Mouse (Mus musculus) midbrain, embryonic 13.5 days (tissue): ENCODE data around the gene Olfr1351. TPM values are rescaled to one million over a fixed set of nuclear protein-coding genes. Genes with fewer than 3 reads are reported as not detected.
"Not testable (repeated sequence)": the region's sequence is repeated elsewhere in the genome, so short reads cannot be mapped to it uniquely, and the experiment has no call there.

ENCODE experiments used
- ATAC-seq: fragments of 200-750 bp; cut with Nextera tagmentation; 2 replicates; pipeline ENCODE4 v1.8.0; 2017; ENCODE audit warnings: mild to moderate bottlenecking, moderate TSS enrichment, moderate library complexity
- H3K27ac ChIP-seq: fragments of 300-500 bp; sonication (generic); 2 replicates; pipeline ENCODE4 v1.5.1; 2015; ENCODE audit warnings: inconsistent platforms, mild to moderate bottlenecking, moderate library complexity
- H3K27me3 ChIP-seq: fragments of 300-500 bp; sonication (generic); 2 replicates; pipeline ENCODE4 v1.6.1; 2015; ENCODE audit warnings: mild to moderate bottlenecking, inconsistent platforms
- H3K36me3 ChIP-seq: fragments of 300-500 bp; sonication (generic); 2 replicates; pipeline ENCODE4 v1.6.1; 2015; ENCODE audit warnings: mild to moderate bottlenecking, inconsistent platforms
- H3K4me1 ChIP-seq: fragments of 300-500 bp; sonication (generic); replicated peaks from 2 replicates; pipeline ENCODE4 v1.6.1; 2015; ENCODE audit warnings: inconsistent platforms
- H3K4me2 ChIP-seq: fragments of 300-500 bp; sonication (generic); replicated peaks from 2 replicates; pipeline ENCODE4 v1.6.1; 2015; ENCODE audit warnings: moderate library complexity, mild to moderate bottlenecking, inconsistent platforms
- H3K4me3 ChIP-seq: fragments of 300-500 bp; sonication (generic); replicated peaks from 2 replicates; pipeline ENCODE4 v1.5.1; 2015; ENCODE audit warnings: mild to moderate bottlenecking, inconsistent platforms
- H3K9ac ChIP-seq: fragments of 300-500 bp; sonication (generic); replicated peaks from 2 replicates; pipeline ENCODE4 v1.6.1; 2015; ENCODE audit warnings: mild to moderate bottlenecking, inconsistent platforms
- H3K9me3 ChIP-seq: fragments of 300-500 bp; sonication (generic); 2 replicates; pipeline ENCODE4 v1.6.1; 2016; ENCODE audit warnings: mild to moderate bottlenecking, inconsistent platforms
- WGBS: fragments of 180-500 bp; shearing (Covaris S2); methylation state at CpG from one replicate; pipeline ENCODE4 v1.1.7; 2015; 5-methylcytosine and 5-hydroxymethylcytosine counted together
- polyA plus RNA-seq: library from polyadenylated mRNA; unstranded; fragments of >200 nt; fragmentation: Nextera tagmentation; extraction: Ambion mirVana; gene quantifications from 2 replicates; pipeline ENCODE4 v1.2.1, GENCODE M21; 2015

The Olfr1351 gene
- not detected in 2 replicates for polyA plus RNA-seq

DNA sequence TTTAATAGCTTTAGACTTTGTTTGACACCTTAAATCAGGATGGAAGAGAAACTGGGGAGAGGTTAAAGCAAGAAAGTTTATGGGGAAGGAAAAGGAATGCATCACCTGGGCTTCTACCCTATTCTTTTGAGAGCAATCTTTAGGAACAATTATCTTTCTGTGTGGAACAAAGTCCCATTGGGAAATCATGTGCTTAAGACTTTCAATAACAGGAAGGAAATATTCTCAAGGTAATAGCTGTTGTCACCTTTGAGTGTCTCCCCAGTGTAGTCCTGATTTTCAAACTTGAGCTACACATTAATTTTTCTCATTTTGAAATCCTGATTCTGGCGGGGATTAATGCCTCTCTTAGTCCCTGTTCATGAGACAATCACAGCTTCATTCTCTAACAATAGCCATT, at the start of gene Olfr1351:
Olfr1351 (plus strand) TSS at position 301 of the 400 bp plus-strand sequence.
- Histone ChIP-seq H3K36me3 (no peaks in the 10 kb centered on the region), H3K4me2 (no peak within 1 kb of the TSS), H3K27me3 (no peaks in the 10 kb centered on the region), H3K9me3 (no peaks in the 10 kb centered on the region), H3K27ac (no peak within 1 kb of the TSS), H3K4me1 (no peaks in the 10 kb centered on the region), H3K4me3 (no peak within 1 kb of the TSS), H3K9ac (no peak within 1 kb of the TSS)
- ATAC-seq, result no peak
- 70% methylated on average over 1 of the region's 1 CpGs for WGBS

DNA sequence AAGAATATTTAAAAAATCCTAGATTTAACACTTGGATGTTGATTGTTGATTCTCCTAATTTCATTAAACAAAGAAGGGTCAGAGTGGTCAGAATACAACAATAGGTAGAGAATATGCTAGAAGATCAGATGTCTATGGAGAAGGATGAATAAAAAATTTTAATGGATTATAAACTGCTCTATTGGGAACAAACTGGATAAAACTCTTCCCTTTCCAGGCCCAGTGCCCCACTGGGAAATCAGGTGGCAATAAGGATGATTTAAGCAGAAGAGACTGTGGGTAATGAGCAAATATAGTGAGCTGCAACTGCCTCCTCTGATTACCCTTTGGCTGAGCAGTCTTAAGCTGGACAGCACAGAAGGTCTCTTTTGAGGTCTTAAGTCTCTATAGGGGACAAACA, 49.3 kb upstream of the Olfr1351 start, which contains the start of gene Olfr1353:
Olfr1353 (plus strand) TSS at position 301 of the 400 bp plus-strand sequence.
- H3K4me2 ChIP-seq, H3K27me3 ChIP-seq, H3K9ac ChIP-seq, H3K27ac ChIP-seq, H3K9me3 ChIP-seq, H3K36me3 ChIP-seq, H3K4me3 ChIP-seq, H3K4me1 ChIP-seq, ATAC-seq: not testable (repeated sequence)

DNA sequence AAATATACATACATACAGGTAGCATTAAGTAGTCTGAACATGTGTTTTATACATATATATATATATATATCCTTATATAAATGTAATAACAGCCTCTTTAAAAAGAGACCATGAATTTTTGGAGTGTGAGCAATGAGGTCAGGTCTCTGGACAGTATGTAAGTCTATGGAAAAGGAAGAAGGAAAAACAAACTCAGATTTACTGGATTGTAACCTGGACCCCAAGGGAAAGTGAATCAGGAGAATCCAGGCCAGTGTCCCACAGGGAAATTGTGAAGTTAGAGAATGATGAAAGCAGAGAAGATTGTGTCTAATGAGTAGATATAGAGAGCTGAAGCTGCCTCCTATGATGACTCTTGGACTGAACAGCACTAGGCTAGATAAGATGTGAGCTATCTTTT, 31.5 kb upstream of the Olfr1351 start, which contains the start of gene Olfr1352:
Olfr1352 (plus strand) TSS at position 301 of the 400 bp plus-strand sequence.
- no peak within 1 kb of the TSS for H3K4me2 ChIP-seq
- no peaks in the 10 kb centered on the region for H3K27me3 ChIP-seq
- H3K27ac ChIP-seq, result no peak within 1 kb of the TSS
- no peak for ATAC-seq
- no peak within 1 kb of the TSS for H3K9ac ChIP-seq
- H3K36me3 ChIP-seq, result no peaks in the 10 kb centered on the region
- no peaks in the 10 kb centered on the region for H3K4me1 ChIP-seq
- H3K4me3 ChIP-seq, result no peak within 1 kb of the TSS
- no peaks in the 10 kb centered on the region for H3K9me3 ChIP-seq

DNA sequence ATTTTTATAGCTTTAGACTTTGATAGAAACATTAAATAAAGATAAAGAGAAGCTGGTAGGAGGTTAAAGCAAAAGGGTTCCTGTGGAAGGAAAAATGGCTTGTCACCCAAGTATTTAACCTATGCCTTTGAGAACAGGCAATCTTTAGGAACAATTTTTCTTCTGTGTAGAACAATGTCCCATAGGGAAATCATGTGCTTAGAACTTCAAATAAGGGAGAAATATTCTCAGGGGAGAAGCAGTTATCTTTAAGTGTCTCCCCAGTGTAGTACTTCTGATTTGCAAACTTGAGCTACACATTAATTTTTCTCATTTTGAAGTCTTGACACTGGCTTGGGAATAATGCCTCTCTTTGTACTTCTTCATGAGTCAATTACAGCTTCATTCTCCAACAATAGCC, 16.2 kb downstream of the Olfr1351 start, which contains the start of gene Olfr57:
Olfr57 (plus strand) TSS at position 301 of the 400 bp plus-strand sequence.
- Histone ChIP-seq H3K9me3 (peaks cover 5% of the 10 kb centered on the region; the same call in 1 of the 2 replicates), H3K27me3 (no peaks in the 10 kb centered on the region), H3K9ac (no peak within 1 kb of the TSS)

GRCm38 (mm10) chr10:79042457-79042856, 30.2 kb downstream of the Olfr1351 start:
- not testable (repeated sequence) for H3K36me3 ChIP-seq, H3K9ac ChIP-seq, H3K4me3 ChIP-seq, H3K4me2 ChIP-seq, ATAC-seq, H3K4me1 ChIP-seq, H3K27me3 ChIP-seq, H3K27ac ChIP-seq
- peaks cover 36% of the 10 kb centered on the region for H3K9me3 ChIP-seq
- 87% methylated on average over 2 of the region's 2 CpGs for whole genome bisulfite sequencing

More for the DNA sequence above, 16.2 kb downstream of the Olfr1351 start, which contains the start of gene Olfr57:
- H3K4me2 ChIP-seq, result no peak within 1 kb of the TSS
- no peak within 1 kb of the TSS for H3K4me3 ChIP-seq
- ATAC-seq, result no peak
- H3K4me1 ChIP-seq, result no peaks in the 10 kb centered on the region
- no peak within 1 kb of the TSS for H3K27ac ChIP-seq
- H3K36me3 ChIP-seq, result no peaks in the 10 kb centered on the region

GRCm38 (mm10) chr10:79057370-79057769, 45.1 kb downstream of the Olfr1351 start:
- Histone ChIP-seq H3K9me3 (peaks cover 23% of the 10 kb centered on the region), H3K36me3 (peaks cover 57% of the 10 kb centered on the region)
- WGBS, result 90% methylated on average over 3 of the region's 3 CpGs
- not testable (repeated sequence) for H3K4me1 ChIP-seq, H3K4me3 ChIP-seq, H3K27me3 ChIP-seq, ATAC-seq, H3K9ac ChIP-seq, H3K27ac ChIP-seq, H3K4me2 ChIP-seq

Other genes starting within 250 kb of the Olfr1351 start
- 5.0 and 5.3 TPM in 2 replicates for gene Slc1a6, start 232.0 kb upstream of the Olfr1351 start, polyA plus RNA-seq
- gene Olfr1356, start 160.3 kb upstream of the Olfr1351 start, polyA plus RNA-seq, result not detected in 2 replicates
- gene Olfr1355, start 136.9 kb upstream of the Olfr1351 start, polyA plus RNA-seq, result not detected in 2 replicates
- not detected in 2 replicates for gene Olfr1354, start 99.3 kb upstream of the Olfr1351 start, polyA plus RNA-seq
- gene Olfr8, start 61.8 kb upstream of the Olfr1351 start, polyA plus RNA-seq, result not detected in 2 replicates
- gene Olfr1353, start 49.2 kb upstream of the Olfr1351 start, polyA plus RNA-seq, result not detected in 2 replicates
- gene Olfr1352, start 31.4 kb upstream of the Olfr1351 start, polyA plus RNA-seq, result not detected in 2 replicates
- gene Olfr57, start 16.3 kb downstream of the Olfr1351 start, polyA plus RNA-seq, result 0.28 and 0.57 TPM in 2 replicates
- 59.1 and 63.2 TPM in 2 replicates for gene 2610008E11Rik, start 85.1 kb downstream of the Olfr1351 start, polyA plus RNA-seq
- gene Vmn2r80, start 136.3 kb downstream of the Olfr1351 start, polyA plus RNA-seq, result not detected in 2 replicates
- gene Vmn2r81, start 235.2 kb downstream of the Olfr1351 start, polyA plus RNA-seq, result not detected in 2 replicates